Mouse (Mus musculus): ENCODE measurements around the gene Nme2. TPM values are rescaled to one million over a fixed set of nuclear protein-coding genes. Genes with fewer than 3 reads are reported as not detected.
A peak's percentile ranks its signal among the peaks of the same experiment; 100 is the strongest.

Nme2 gene
- 100 to 1,000 TPM; 546 to 563 TPM for total RNA-seq (2021)
- long read RNA-seq, experiment 1, transcript Nme2-202 (4 exons, 734 nt) = major isoform, 1,104 of 1,468 reads
- long read RNA-seq, experiment 1, transcript Nme2-201 (5 exons, 1,012 nt) = minor isoform, 354 of 1,468 reads
- long read RNA-seq, experiment 1, partial matches to known transcripts = 10 of 1,468 reads
- long read RNA-seq, experiment 1, other reads (novel, unspliced or antisense) = 0 of 1,468 reads
- long read RNA-seq, experiment 2, transcript Nme2-202 (4 exons, 734 nt) = major isoform, 1,121 of 1,516 reads
- long read RNA-seq, experiment 2, transcript Nme2-201 (5 exons, 1,012 nt) = minor isoform, 382 of 1,516 reads
- long read RNA-seq, experiment 2, partial matches to known transcripts = 13 of 1,516 reads
- long read RNA-seq, experiment 2, other reads (novel, unspliced or antisense) = 0 of 1,516 reads

DNA sequence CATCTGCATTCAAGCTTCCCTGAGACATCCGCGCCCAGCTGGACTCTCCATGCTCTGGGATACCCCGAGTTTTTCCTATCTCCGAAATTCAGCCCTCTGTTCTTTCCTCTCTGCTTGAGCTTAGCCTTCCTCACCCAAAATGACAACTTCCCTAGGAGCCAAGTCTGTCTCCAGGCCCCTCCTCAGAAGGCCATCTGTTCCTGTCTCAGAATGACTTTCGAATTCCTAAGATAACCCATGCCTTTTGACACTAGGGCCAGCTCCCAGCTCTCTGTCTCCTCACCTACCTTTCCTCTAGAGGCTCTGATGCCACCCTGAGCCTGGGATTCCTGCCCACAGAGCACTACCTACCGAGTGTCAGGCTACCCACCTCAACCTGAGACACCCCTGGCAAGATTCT lies at the start of gene Nme2:
Nme2 (minus strand) TSS at position 101 of the 400 bp plus-strand sequence.
- intact Hi-C loops (cut with DNase I) = loop anchor here (5.0 kb wide), 1 partner anchor 41 kb away; the partner anchor contains the start of gene Spag9
- DNase-seq = no peak

- DNase-seq = no peak
- intact Hi-C loops (cut with DNase I) = no loop called here
Measured at GRCm38 (mm10) chr11:94003346-94003745, 47.3 kb upstream of the Nme2 start.

DNA sequence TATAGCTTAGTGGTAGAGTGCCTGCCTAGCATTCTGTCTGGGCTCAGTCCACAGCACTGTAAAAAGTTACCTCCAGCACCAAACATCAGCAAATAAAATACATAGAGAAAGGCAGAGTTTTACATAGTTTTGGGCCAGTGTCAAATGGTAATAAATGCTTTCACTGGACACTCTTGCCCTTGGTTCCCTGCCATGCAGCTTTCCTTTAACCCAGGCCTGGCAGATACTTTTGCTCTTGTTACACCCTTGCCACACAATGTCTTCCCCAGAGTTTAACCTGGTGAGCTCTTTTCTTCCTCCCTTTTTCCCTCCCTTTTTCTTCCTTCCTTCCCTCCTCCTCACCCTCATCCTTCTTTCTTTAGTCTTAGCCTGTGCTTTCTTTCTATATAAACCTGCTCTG lies 43.2 kb upstream of the Nme2 start:
- DNase-seq = no peak

DNA sequence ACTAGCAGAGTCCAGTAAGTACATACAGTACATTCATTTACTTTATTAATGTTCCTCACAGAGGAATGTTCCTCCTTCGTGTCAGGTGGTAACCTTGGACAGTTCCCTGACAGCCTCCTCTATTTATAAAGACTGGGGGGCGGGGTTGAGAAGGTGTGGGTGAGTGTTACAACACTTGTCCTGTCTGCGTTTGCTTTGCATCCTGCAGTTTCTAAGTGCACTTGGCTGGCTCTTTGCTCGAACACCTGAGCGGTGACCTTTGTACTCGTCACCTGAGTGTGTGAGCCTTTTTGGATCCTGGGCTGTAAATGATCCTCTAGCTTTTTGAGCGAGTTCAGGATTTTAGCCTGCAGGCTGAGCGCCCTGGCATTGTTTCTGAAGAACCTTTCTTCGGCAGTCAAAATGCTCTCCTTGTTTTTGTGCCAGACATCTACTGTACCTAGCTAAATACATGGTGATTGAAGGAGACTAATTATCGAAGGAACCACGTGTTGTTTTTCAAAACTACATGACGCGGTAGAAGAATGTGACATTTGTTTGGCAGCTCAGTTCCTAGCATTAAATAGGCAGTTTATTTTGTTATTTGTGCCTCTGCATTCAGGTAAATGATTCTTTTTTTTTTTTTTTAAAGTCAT lies 41.2 kb upstream of the Nme2 start:
- peak in 1 of 2 experiments; percentile 14 for DNase-seq
- intact Hi-C loops (cut with DNase I) = loop anchor here (5.0 kb wide), 1 partner anchor 40 kb away; the partner anchor contains the start of gene Nme2

More for the DNA sequence above, 43.2 kb upstream of the Nme2 start:
- intact Hi-C loops (cut with DNase I) = loop anchor here (5.0 kb wide), 1 partner anchor 42 kb away; the partner anchor contains the start of gene Nme2

DNA sequence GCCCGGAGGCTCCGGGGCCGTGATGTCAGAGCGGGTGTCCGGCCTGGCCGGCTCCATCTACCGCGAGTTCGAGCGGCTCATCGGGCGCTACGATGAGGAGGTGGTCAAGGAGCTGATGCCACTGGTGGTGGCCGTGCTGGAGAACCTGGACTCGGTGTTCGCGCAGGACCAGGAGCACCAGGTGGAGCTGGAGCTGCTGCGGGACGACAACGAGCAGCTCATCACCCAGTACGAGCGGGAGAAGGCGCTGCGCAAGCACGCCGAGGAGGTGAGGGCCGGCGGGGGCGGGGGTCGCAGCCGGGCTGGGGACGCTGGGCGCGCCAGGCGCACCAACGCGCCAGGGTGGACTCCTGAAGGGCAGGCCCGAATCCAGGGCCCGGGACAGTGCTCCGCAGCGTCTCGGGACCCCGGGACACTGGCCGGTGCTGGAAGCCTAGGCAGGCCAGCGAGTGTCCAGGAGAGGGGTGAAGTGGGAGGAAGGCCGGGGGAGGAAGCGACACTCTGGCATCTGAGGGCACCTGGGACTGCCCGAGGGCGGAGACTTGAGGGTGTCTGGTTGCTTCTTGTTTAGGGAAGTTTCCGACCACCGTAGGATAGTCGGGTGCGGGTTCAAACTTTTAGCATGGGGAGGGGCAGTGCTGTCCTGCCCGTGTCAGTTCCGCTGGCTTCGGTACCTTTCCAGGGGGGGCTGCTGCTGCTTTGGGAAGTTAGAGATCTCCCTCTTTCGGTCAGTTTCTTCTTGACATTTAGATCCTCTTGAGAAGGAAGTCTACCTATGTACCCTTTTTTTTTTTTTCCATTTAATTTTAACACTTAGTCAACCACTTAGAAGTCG lies 40.5 kb upstream of the Nme2 start:
- intact Hi-C loops (cut with DNase I) = loop anchor here (5.0 kb wide), 1 partner anchor 39 kb away; the partner anchor contains the start of gene Nme2

DNA sequence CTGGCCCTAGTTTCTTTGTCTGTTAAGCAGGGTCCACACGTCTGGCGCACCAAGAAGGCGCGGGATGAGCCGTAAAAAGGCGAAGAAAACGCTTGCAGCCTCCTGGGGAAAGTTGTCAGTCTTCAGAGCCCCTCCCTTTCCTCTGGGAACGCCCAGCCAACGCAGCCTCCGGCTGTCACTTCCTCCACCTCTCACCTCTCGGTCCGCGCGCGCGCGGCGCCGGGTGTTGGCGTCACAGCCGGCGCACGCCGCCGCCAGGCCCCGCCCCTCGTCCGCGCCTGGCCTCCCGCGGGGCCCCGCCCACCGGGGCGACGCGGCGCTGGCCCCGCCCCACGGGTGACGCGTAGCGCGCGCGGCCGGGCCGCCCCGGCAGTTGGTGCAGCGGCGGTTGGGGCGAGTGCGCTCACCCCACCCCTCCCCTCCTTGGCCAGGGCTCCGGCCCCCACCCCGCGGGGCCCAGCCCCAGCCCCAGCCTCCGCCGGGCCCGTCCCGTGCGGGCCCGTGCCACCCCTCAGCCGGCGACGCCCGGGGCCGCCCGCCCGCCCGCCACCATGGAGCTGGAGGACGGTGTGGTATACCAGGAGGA lies 39.8 kb upstream of the Nme2 start, which contains the start of gene Spag9:
Spag9 (plus strand) TSS at position 372 of the 586 bp plus-strand sequence.
- intact Hi-C loops (cut with DNase I) = loop anchor here (1.0 to 5.0 kb wide), 2 partner anchors 27 to 39 kb away; partner anchors contain the start of gene Nme2
- peak; percentile 85 to 92 for DNase-seq

More for the DNA sequence above, 40.5 kb upstream of the Nme2 start:
- DNase-seq = peak; percentile 48 to 67

GRCm38 (mm10) chr11:93995111-93995719 lies 39.2 kb upstream of the Nme2 start:
- intact Hi-C loops (cut with DNase I) = loop anchor here (1.0 to 5.0 kb wide), 2 partner anchors 26 to 38 kb away; partner anchors contain the start of gene Nme2
- DNase-seq = peak; percentile 68 to 83

- no peak for DNase-seq
- intact Hi-C loops (cut with DNase I) = no loop called here
Measured at GRCm38 (mm10) chr11:93994531-93994930, 38.5 kb upstream of the Nme2 start.

GRCm38 (mm10) chr11:93988328-93989062 lies 32.4 kb upstream of the Nme2 start:
- no peak for DNase-seq

GRCm38 (mm10) chr11:93987625-93988327 lies 31.7 kb upstream of the Nme2 start:
- DNase-seq = peak in 1 of 2 experiments; percentile 21
- intact Hi-C loops (cut with DNase I) = no loop called here

More at GRCm38 (mm10) chr11:93988328-93989062, 32.4 kb upstream of the Nme2 start:
- intact Hi-C loops (cut with DNase I) = no loop called here

GRCm38 (mm10) chr11:93987026-93987425 lies 31.0 kb upstream of the Nme2 start:
- intact Hi-C loops (cut with DNase I) = no loop called here

GRCm38 (mm10) chr11:93986298-93986697 lies 30.2 kb upstream of the Nme2 start:
- intact Hi-C loops (cut with DNase I) = no loop called here
- DNase-seq = no peak

More at GRCm38 (mm10) chr11:93987026-93987425, 31.0 kb upstream of the Nme2 start:
- DNase-seq = no peak

DNA sequence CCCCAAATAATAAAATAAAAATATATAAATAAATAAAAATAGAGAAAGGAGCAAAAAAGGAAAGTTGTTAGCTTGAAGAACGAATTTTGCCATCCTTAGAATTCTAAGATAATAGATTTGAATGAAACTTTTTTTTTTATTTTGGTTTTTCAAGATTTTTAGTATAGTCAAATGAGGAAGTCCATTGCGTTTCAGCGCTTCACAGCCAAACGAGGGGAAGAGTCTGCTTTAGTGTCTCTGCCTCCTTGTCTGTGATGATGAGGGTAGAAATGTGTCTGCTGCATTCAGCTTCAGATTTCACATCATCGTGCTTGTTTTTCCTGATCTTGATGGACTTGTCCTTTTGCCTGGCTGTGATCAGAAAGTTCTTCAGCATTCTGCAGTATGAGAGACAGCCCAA lies 29.2 kb upstream of the Nme2 start:
- no peak for DNase-seq
- intact Hi-C loops (cut with DNase I) = no loop called here

- intact Hi-C loops (cut with DNase I) = no loop called here
Measured at GRCm38 (mm10) chr11:93984619-93985018, 28.6 kb upstream of the Nme2 start.

DNA sequence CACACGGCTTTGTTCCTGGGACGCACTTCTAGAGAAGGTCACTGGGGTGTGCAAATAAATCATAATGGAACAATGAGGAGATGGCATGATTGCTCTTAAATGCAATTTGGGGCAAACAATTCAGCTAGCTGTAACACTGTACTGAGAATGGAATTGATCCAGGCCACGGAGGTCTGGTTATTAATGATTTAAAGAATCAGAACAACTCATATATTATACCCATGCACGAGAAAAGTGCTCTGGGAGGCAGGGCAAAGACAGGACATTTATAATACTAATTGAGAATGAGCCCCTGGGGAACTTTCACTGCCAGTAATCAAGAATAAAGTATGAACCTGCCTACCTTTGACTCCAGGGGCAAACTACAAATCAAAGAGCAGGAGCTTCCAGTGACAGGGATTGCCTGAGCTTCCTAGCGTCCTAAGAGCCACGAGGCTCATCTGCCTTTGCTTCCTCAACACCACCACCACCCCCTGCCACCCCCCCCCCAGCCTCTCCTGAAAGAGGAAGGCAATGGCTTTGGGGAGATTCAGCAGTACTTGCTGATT lies 23.5 kb upstream of the Nme2 start:
- no peak for DNase-seq
- intact Hi-C loops (cut with DNase I) = no loop called here

More at GRCm38 (mm10) chr11:93984619-93985018, 28.6 kb upstream of the Nme2 start:
- DNase-seq = no peak

DNA sequence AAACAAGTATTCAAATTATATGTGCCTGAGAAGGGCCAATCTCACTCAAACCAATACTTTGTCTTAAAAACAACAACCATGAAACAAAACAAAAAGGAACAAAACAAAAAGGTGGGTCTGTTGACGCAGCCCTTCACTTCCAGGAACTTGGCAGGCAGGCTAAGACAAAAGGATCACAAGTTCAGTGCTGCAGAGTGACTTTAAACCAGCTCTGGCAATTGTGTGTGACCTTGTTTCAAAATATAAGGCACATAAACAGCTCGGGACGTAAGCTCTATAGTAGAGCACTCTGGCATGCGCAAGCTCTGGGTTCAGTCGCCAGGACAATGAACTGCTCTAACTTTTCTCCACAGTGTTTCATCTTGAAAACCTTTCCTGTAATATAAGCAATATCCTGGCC lies 16.9 kb upstream of the Nme2 start:
- intact Hi-C loops (cut with DNase I) = no loop called here
- DNase-seq = no peak

- DNase-seq = no peak
- intact Hi-C loops (cut with DNase I) = loop anchor here (1.0 to 2.0 kb wide), 2 partner anchors 26 to 117 kb away; no protein-coding TSS in a partner anchor
Measured at GRCm38 (mm10) chr11:93969799-93970198, 13.7 kb upstream of the Nme2 start.
